Mouse (Mus musculus) retina, postnatal 7 days (tissue): ENCODE data around the gene Bmt2.

Experiments used
- DNase-seq: peaks from one replicate; pipeline ENCODE4 v3.0.0-alpha.2; 2012; ENCODE audit warnings: low read depth, low spot score

Gene Bmt2

DNA sequence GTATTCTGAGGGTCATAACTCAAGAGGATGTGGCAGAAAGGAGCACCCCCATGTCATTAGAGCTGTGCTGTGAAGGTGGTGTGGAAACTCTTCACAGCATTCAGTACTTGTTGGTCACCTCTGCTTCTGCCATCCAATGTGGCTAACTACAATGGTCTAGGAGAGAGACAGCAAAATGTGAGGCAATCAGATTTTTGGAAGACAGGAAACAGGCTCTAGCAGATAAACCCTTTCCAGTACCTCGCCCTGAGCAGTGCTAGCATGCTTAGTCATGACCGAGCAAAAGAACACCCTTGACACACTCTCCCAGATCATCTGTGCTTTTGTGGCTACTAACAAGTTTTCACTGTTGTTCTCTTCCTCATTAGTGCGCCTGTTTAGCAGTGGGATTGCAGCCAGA is 60.7 kb downstream of the Bmt2 start:
- no peak for DNase-seq

DNA sequence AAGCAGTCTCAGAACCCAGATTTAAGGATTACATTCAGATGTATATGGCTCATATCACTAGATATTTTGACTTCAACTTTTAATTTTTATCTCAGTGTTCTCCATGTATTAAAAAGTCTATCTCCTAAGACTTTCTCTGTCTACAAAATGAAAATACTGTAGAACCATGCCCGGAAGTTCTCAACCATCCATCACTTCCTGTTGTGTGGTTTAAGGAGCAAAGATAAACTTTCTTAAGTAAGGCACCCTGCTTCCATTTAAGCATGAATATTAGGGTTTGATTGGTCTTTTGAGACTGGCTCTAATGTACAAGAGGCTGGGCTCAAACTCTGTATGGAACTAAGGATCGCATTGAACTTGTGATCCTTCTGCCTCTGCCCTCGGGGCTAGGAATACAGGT is 63.2 kb downstream of the Bmt2 start:
- no peak for DNase-seq

DNA sequence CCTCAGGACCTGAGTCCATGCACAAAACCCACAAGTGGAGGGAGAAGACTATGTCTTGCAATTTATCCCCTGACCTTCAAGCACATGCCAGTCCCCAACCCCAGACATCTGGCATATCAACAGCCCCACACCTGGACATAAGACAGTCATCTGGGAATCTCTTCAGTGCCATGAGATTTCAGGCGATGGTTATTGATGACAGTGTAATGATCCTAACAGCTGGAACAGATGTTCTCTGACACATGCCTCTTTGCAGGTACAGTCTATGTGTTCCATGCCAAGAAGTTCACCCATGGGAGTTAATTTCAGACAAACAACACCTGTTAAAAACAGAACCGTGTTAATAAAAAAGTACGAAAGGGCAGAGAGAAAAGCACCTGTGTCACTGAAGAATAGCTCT is 64.1 kb downstream of the Bmt2 start:
- DNase-seq, result no peak

DNA sequence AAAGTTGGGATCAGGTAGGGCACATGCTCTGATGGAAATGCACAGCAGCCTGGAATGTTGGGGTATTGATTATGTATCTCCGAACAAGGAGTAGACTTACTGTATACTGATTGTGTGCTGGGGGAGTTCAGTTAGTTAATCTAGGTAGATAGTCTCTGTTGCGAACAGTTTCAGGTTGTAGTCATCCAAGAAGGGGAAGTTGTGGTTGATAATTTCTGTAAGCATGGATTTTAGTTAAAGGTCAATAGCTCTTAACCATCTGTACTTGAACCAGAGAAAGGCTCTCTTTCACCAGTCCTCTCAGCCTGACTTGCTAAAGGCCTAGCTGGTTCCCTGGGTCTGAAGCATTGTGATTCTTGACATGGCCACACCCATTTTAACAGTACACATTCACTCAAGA is 66.9 kb downstream of the Bmt2 start:
- DNase-seq, result no peak

DNA sequence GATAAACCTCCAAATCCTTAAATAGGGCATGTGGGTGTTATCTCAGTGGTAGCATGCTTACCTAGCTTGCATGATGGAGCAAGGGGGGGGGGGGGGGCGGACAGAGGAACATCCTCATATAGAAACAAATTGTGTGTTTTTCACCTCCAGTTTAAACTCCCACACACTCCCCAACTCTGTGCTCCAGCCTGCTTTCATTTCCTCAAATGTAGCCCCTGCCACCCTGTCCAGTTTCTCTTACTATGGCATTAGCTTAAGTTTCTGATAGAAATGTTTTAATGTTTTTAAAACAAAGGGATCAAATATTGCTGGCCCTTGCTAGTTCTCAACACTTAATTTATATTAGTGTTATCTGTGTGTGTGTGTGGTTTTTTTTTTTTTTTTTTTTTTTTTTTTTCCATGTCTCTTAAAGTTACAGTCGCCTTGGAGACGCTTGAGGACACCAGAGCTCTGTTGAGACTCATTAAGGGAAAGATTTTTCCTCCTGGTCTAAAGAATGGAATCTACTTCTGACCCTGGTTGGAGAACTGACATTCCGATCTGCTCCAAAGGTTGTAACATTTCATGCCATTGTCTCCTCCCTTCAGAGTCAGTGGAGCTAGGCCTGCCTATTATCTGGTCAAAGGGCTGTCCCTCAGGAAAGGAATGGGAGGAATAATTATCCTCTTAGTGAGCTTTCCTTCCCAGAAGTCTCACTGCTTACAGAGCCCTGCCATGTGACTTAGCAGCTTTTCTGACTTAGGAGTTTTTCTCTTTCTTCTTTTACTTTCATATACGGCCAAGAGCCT is 68.2 kb downstream of the Bmt2 start:
- DNase-seq, result no peak

DNA sequence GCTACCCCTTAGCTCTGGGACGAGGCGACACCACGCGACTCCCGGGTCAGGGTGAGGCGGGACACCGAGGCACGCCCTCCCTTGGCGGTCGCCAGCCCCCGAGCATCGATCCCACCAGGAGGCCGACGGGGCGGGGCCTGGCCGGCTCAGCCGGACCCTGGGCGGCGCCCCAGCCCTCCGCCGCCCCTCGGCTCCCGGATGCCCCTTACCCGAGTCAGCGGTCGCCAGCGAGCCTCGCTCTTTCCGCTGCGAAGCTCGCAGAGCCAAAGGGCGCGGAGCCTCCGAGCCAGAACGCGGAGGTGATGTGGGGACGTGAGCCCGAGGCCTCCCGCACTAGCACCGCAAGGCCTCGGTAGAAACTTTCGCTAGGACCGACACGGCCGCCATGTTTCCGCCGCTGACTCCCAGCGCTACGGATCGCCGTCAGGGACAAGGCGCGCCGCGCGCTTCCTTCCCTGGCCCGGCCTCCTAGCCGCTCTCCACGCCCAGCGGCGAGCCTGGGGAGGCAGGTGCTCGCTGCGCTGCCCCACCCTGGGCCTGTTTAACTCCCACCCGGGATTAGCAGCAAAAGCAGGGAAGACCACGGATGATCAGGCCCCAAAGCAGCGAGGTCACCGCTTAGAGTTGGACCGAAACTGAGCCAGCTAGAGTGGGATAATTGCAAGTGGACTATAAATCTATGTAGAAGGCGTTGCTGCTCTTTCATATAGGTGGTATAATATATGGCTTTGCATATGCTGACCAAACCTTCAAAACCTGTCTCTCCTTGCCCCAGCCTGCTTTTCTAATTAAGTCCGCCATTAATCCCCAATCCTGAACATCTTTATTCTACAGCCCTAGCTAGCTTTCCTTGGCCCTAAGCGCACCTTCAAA is 69.9 kb downstream of the Bmt2 start, which contains the start of gene Tmem168:
Gene Tmem168, minus strand, starts transcription at position 480 of the 873 bp plus-strand sequence.
- peak; percentile 86 for DNase-seq

DNA sequence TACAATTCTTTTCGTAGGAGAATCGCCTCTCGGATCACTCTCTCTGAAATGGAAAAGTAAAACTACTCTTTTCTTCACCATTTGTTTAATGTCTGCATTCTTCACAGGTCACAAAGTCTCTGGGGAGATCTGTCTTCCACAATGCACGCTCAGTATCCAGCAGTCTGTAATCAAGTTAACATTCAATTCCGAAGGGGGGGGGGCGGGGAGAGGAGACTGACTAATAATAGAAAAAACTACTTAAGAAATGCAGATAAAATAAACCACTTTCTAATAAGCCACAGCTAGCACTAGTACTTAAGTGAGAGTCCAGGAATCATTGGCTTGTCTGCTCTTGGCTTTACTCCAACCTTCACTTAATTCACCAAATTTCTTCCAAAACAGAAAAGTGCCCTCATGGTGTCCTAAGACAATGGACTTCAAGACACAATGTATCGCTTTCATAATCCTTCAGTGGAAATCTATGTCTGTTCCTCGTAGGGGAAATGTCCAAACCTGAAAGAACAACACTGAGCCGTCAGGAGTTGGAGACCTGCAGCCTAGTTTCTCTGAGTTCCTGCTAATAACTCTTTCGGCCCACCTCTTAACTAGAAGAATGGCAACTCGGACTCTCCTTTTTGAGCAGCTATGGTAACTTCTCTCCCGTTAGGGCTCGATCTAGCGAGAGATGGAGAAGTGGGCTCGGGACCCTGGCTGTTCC is 70.7 kb downstream of the Bmt2 start:
- DNase-seq, result no peak

DNA sequence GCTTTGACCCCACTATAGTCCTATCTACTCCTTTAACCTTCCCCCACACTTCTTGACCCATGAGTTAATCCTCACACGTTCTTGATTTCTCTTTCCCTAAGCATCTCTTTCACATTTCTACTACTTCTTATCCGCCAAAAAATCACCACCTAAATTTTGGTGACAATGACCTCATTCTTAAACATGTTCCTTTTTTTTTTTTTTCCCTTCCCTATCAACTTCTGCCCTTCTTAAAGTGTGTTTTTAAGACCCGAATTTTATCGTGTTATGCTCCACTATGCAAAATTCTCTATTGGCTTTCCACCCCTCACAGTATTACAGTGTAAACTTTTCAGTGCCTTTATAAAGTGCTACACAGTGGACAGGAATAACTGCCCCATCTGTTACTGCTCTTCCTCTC is 71.4 kb downstream of the Bmt2 start:
- DNase-seq, result no peak

DNA sequence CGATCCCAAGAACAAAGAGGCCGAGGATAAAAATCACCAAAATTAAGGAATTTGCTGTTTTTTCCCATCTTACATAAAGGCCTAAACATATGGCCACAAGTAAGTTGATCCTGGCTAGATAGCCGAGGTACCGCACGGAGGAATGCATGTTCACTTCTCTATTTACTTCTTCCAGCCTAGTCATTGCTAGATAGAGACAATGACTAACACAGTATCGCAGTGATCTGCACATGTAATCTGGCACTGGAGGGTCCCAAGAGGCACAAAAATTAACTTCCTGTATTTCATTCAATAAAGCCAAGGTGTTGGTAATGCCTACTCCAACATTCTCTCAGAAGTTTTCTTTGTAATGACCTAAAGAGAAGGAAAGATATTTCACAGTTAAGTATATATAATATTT is 74.6 kb downstream of the Bmt2 start:
- no peak for DNase-seq

DNA sequence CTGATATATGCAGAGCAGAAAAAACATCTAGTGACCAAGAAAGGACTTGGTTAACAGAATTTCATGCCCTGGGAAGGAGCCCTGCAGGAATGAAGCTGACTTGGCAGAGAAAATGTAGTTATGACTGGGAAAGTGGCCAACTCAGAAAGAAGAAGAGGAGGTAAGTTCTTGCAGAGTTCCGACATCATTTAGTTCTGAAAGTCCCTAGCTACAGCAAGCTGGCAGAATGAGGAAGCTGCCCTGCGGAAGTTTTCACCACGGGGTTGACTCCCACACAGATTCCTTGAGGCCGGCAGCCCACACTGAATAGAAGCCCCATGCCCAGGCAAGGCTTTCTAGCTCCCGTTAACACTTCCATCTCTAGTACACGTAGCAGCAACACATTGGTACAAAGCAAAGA is 76.2 kb downstream of the Bmt2 start:
- DNase-seq, result no peak

DNA sequence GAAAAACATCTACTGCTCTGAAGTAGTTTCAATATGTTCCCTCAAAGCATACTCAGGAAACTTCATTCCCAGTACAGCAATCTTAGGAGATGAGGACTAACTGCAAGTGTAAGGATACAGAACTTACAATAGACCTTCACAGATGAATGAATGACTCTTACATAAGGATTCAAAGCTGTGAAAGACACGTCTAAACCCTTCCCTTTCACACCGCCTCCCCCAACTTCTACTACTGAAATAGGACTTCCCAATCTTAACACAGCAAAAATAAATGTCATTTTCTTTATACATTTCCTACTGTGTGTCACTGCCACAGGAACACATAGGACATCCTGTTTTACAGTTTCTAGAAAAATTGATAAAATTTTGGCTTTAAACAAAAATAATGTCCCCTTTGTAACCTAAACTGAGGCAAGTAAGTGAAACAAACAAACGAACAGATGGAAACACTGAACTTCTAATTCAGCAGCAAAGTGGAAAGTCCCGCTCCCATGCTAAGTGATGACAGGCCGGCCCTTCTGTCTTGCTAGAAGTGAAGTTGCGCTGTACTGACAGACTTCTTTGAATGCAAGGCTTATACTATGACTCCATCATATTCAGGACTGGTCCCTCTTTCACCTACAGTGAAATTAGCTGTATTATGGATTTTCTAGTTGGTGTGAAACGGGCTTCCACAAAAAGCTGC is 79.4 kb downstream of the Bmt2 start:
- no peak for DNase-seq

DNA sequence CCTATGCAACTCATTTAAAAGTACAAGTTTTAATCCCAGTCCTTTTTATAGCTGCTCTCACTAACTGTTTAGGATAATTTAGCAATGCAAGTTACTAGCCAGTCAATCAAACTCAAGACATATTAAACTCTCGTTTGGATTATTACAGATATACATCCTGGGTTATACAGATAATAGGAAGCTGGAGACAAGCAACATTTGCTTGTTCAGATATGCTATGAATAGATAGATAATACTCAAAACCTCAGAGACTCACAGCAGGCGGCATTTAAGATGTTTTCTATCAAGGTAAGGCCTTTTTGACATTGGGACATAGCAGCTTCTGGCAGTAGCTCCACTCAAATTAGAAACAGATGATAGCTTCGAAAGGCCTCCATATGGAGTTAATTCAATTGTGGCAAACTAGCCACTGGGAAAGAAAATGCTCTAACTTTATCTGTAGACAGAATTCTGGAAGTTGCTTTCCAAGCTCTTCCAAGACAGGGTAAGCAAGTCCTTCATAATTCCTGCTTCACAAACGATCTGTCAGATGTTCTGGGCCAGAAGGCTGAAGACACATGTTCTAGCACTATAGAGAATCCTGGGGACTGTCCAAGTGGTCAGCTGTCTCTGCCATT is 84.9 kb downstream of the Bmt2 start:
- DNase-seq, result no peak

DNA sequence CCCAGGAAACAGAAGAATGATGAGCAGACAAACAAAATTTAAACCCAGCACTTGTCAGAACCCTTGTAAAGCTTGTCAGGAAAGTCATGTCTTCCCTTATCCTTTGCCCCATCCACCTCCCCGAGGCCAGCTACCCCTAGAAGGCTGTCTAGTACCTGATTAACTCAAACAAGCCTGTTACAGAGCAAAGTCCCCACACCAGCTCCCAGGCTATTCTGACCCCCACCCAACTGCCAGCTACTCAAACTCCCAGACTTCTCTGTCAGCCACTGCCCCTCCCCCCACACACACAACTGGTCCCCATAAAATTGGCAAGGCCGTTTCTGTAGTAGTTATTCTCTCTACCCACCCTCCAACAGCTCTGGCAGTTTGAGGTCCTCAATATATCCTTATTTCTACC is 91.2 kb downstream of the Bmt2 start:
- no peak for DNase-seq

DNA sequence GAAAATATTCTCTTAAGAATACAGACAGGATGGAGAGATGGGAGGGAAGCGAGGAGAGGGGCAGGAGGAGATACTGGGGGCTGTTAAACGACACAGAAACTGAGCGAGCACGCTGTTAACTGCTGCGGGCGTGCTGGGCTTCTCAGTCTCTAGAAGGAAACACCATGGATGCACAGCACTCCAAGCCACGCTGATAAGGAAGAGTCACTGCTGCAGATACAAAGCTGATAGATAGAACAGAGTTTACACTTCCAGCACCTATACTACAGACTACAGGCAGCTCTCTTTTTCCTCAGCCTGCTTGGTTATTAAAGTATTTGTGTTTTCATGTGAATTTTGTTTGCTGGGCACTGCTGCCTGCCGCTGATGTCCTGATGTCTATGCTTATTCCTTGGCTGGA is 91.6 kb downstream of the Bmt2 start:
- DNase-seq, result no peak

DNA sequence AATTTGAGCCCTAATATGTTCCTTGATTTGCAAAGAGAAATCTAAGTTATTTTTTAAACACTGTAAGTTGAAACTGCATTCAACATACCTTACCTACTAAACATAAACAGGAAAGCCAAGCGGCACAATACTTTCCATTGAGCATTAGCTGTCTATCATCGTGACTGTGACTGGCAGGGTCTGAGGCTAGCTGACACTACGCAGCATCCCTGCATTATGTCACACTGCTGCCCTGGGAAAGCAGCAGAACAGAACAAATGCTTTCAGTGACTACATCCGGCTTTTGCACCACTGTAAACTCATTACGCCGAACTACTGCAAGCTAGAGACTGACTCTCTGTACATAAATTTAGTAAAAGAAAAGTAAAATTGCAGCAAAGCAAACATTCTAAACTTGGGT is 93.0 kb downstream of the Bmt2 start:
- DNase-seq, result no peak

DNA sequence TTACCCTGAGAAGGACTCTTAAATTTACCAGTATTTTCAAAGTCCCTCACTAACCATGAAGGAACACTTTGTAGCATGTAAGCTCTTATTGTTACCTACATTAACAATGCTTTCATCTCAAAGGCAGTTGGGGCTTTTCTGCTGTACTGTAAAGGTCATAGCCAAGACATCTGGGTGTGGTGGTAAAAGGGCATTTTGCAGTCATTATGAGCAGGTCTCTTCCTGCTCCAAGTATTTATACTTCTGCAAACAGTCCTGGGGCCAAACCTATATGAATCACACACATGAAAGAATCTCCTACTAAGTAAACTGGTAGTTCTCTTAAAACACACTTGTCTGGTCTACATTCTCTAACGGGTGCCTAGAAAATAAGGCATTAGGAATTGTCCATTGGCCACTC is 95.7 kb downstream of the Bmt2 start:
- no peak for DNase-seq
